Mouse (Mus musculus): ENCODE data around the gene Ubqln5.

DNA sequence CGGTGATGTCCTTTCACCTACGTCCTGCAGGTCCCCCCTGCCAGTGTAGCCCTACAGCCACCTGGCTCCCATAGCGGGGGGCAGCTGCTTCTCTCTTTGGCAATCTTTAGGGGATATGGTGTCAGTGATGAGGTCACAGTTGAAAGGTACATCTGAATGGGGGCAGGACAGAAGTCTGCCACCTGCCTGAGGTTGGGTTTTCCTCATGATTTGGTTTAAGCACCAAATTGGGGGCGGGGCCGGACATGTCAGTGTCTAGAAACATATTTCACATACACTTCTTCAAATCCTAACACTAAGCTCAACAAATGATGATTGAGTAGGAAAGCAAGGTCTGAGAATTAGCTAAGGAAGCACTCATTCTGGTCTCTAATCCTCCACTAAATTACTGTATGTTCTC lies at the start of gene Ubqln5:
- TF ChIP-seq CTCF (IDR thresholded peaks at IDR 0.05; ENCODE audit: insufficient read depth, low read length) = no peak
- no peak for TF ChIP-seq POLR2A (IDR thresholded peaks at IDR 0.05; ENCODE audit: borderline replicate concordance, extremely low read depth, low read depth, low read length)
